Mouse (Mus musculus): ENCODE results near the gene Dao. TPM values are rescaled to one million over a fixed set of nuclear protein-coding genes. Genes with fewer than 3 reads are reported as not detected.

Gene Dao
- polyA plus RNA-seq, 1 experiment = not detected

GRCm38 (mm10) chr5:114007753-114008453 is 4.4 kb downstream of the Dao start:
- H3K27ac ChIP-seq (ENCODE audit: insufficient read depth, low read length) = no peak overlapping the region
- no peaks in the 10 kb centered on the region for H3K4me1 ChIP-seq (ENCODE audit: control insufficient read depth, insufficient read depth, low read length)
- no peak for TF ChIP-seq POLR2A (IDR thresholded peaks at IDR 0.05; ENCODE audit: extremely low read depth, insufficient read depth, low read length)
- no peak for TF ChIP-seq CTCF (IDR thresholded peaks at IDR 0.05; ENCODE audit: extremely low read depth, insufficient read depth, low read length)
- H3K4me3 ChIP-seq (ENCODE audit: insufficient read depth, low read length) = no peak overlapping the region

GRCm38 (mm10) chr5:114009049-114009448 is 5.5 kb downstream of the Dao start:
- Histone ChIP-seq H3K27ac (ENCODE audit: insufficient read depth, low read length) (no peak overlapping the region), H3K4me1 (ENCODE audit: control insufficient read depth, insufficient read depth, low read length) (no peaks in the 10 kb centered on the region), H3K4me3 (ENCODE audit: insufficient read depth, low read length) (no peak overlapping the region)
- TF ChIP-seq POLR2A (IDR thresholded peaks at IDR 0.05; ENCODE audit: extremely low read depth, insufficient read depth, low read length) (no peak), CTCF (IDR thresholded peaks at IDR 0.05; ENCODE audit: extremely low read depth, insufficient read depth, low read length) (no peak)

- Histone ChIP-seq H3K27ac (ENCODE audit: insufficient read depth, low read length) (no peak overlapping the region), H3K4me3 (ENCODE audit: insufficient read depth, low read length) (no peak overlapping the region), H3K4me1 (ENCODE audit: control insufficient read depth, insufficient read depth, low read length) (no peaks in the 10 kb centered on the region)
- TF ChIP-seq CTCF (IDR thresholded peaks at IDR 0.05; ENCODE audit: extremely low read depth, insufficient read depth, low read length) (no peak), POLR2A (IDR thresholded peaks at IDR 0.05; ENCODE audit: extremely low read depth, insufficient read depth, low read length) (no peak)
Observed at GRCm38 (mm10) chr5:114015121-114015520, 11.6 kb downstream of the Dao start.

GRCm38 (mm10) chr5:114024390-114024789 is 20.9 kb downstream of the Dao start:
- TF ChIP-seq CTCF (IDR thresholded peaks at IDR 0.05; ENCODE audit: extremely low read depth, insufficient read depth, low read length) (no peak), POLR2A (IDR thresholded peaks at IDR 0.05; ENCODE audit: extremely low read depth, insufficient read depth, low read length) (no peak; the same call in 1 of the 2 replicates)
- 0 out of 2 replicates have a peak, but pooled peaks cover 1% of the 10 kb centered on the region for H3K4me1 ChIP-seq (ENCODE audit: control insufficient read depth, insufficient read depth, low read length)
- H3K4me3 ChIP-seq (ENCODE audit: insufficient read depth, low read length) = no peak overlapping the region
- no peak overlapping the region for H3K27ac ChIP-seq (ENCODE audit: insufficient read depth, low read length)

- Histone ChIP-seq H3K4me1 (ENCODE audit: control insufficient read depth, insufficient read depth, low read length) (0 out of 2 replicates have a peak, but pooled peaks cover 1% of the 10 kb centered on the region), H3K4me3 (ENCODE audit: insufficient read depth, low read length) (no peak overlapping the region), H3K27ac (ENCODE audit: insufficient read depth, low read length) (no peak overlapping the region)
- no peak for TF ChIP-seq CTCF (IDR thresholded peaks at IDR 0.05; ENCODE audit: extremely low read depth, insufficient read depth, low read length)
- TF ChIP-seq POLR2A (IDR thresholded peaks at IDR 0.05; ENCODE audit: extremely low read depth, insufficient read depth, low read length) = no peak
Observed at GRCm38 (mm10) chr5:114024885-114025284, 21.4 kb downstream of the Dao start.

GRCm38 (mm10) chr5:114027217-114027944 is 23.9 kb downstream of the Dao start:
- Histone ChIP-seq H3K4me1 (ENCODE audit: control insufficient read depth, insufficient read depth, low read length) (0 out of 2 replicates have a peak, but pooled peaks cover 1% of the 10 kb centered on the region), H3K27ac (ENCODE audit: insufficient read depth, low read length) (no peak overlapping the region), H3K4me3 (ENCODE audit: insufficient read depth, low read length) (no peak overlapping the region)
- no peak for TF ChIP-seq POLR2A (IDR thresholded peaks at IDR 0.05; ENCODE audit: extremely low read depth, insufficient read depth, low read length)
- TF ChIP-seq CTCF (IDR thresholded peaks at IDR 0.05; ENCODE audit: extremely low read depth, insufficient read depth, low read length) = no peak

GRCm38 (mm10) chr5:114028111-114028510 is 24.6 kb downstream of the Dao start:
- TF ChIP-seq POLR2A (IDR thresholded peaks at IDR 0.05; ENCODE audit: extremely low read depth, insufficient read depth, low read length) = no peak
- Histone ChIP-seq H3K27ac (ENCODE audit: insufficient read depth, low read length) (no peak overlapping the region), H3K4me3 (ENCODE audit: insufficient read depth, low read length) (no peak overlapping the region), H3K4me1 (ENCODE audit: control insufficient read depth, insufficient read depth, low read length) (0 out of 2 replicates have a peak, but pooled peaks cover 1% of the 10 kb centered on the region)

GRCm38 (mm10) chr5:114030652-114031051 is 27.1 kb downstream of the Dao start:
- H3K27ac ChIP-seq (ENCODE audit: insufficient read depth, low read length) = no peak overlapping the region
- H3K4me3 ChIP-seq (ENCODE audit: insufficient read depth, low read length) = no peak overlapping the region
- TF ChIP-seq CTCF (IDR thresholded peaks at IDR 0.05; ENCODE audit: extremely low read depth, insufficient read depth, low read length) = no peak
- no peak for TF ChIP-seq POLR2A (IDR thresholded peaks at IDR 0.05; ENCODE audit: extremely low read depth, insufficient read depth, low read length)
- no peaks in the 10 kb centered on the region for H3K4me1 ChIP-seq (ENCODE audit: control insufficient read depth, insufficient read depth, low read length)

- H3K27ac ChIP-seq (ENCODE audit: insufficient read depth, low read length) = no peak overlapping the region
- no peak for TF ChIP-seq POLR2A (IDR thresholded peaks at IDR 0.05; ENCODE audit: extremely low read depth, insufficient read depth, low read length)
- TF ChIP-seq CTCF (IDR thresholded peaks at IDR 0.05; ENCODE audit: extremely low read depth, insufficient read depth, low read length) = no peak
- H3K4me3 ChIP-seq (ENCODE audit: insufficient read depth, low read length) = no peak overlapping the region
- H3K4me1 ChIP-seq (ENCODE audit: control insufficient read depth, insufficient read depth, low read length) = no peaks in the 10 kb centered on the region
Observed at GRCm38 (mm10) chr5:114032161-114032763, 28.8 kb downstream of the Dao start.

All from cortical plate, adult 2 months (tissue).